Mouse (Mus musculus) stomach, postnatal 0 days (tissue): Measurements from ENCODE around the gene Gm5726.
"Not testable (repeated sequence)": the region's sequence is repeated elsewhere in the genome, so short reads cannot be mapped to it uniquely, and the experiment has no call there.

Experiments used
- CTCF ChIP-seq: IDR thresholded peaks from 2 replicates; pipeline ENCODE4 v1.5.1; 2016; ENCODE audit warnings: antibody characterized with exemption, low read depth, mild to moderate bottlenecking, moderate library complexity
- EP300 ChIP-seq: optimal IDR thresholded peaks from 2 replicates; pipeline ENCODE3; 2016; ENCODE audit warnings: antibody characterized with exemption

DNA sequence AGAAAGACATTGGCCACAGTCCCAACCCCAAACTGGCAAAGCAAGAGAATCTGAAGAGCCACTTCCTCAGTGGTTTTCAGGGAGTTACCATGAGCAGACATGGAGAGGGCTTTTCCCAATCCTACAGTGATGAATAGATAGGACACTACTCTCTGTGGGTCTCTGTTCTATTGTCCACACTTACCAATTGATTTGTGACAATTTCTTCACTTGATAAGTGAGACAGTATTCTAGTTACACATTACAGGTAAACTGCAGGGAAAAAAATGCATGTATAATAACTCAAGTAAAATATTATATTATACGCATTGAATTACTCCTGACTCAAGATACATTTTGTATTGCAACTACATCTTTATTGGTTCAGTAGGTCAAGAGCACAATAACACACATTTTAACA, at the start of gene Gm5726:
- TF ChIP-seq CTCF, EP300: not testable (repeated sequence)
